Mouse (Mus musculus) E14TG2a.4 (cell line): ENCODE results near the gene Itga6.

Source experiments
- CTCF ChIP-seq: conservative IDR thresholded peaks from 2 replicates; pipeline ENCODE4 v1.5.1; 2014; ENCODE audit warnings: low read length
- POU5F1 ChIP-seq: IDR thresholded peaks from 2 replicates; pipeline ENCODE4 v1.6.1; 2014; ENCODE audit warnings: low read length, borderline replicate concordance

- TF ChIP-seq CTCF, result no peak
- TF ChIP-seq POU5F1, result no peak
Observed at GRCm38 (mm10) chr2:71723623-71724022, 21.8 kb upstream of the Itga6 start.
